Comparison of ENCODE assay signal across 10 mouse cellular contexts in the genomic region with DNA sequence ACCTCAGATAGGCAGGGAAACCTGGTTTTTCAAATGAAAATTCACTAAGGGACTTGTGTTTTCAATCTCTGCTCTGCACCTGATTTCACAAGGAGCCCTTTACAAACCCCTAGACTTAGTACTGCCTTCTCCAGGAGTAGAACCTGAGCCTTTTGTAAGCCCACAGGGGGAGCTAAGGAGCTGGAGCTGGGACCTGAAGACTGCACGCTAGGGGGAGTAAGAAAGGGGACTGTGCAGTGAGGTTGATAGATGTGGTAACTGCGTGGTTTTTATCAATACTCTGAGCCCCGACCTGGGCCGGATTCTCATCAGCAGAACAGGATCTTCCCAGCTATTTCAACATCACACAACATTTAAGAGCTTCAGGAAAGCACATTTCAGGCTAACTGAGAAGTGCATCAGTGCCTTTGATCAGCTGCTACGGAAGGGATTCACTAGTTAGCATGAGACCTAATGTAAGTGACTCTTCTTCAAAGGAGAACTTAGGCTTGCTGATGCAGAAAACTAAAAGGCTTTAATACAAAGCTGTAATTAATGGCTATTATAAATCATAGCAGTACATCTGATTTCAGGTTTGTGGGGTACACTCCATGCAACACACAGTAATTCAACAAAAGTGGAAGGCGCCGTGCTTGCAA.
DNase-seq lines count a peak whose midpoint lies in the region; ATAC-seq and TF ChIP-seq lines count a peak whose summit lies in the region.
"Had no signal": no experiment of that assay in that cellular context is flagged by ENCODE, and none has a peak within 500 bp of the region (broad histone marks: within the 10 kb centered on the region; RNA-seq: fewer than 3 reads in every experiment).

No protein-coding gene starts in this region.

- no peaks in the 10 kb centered on the region for H3K9me3 ChIP-seq in heart, postnatal 0 days (replicated peaks; ENCODE audit: control insufficient read depth, low read length)
- no peaks in the 10 kb centered on the region for H3K9me3 ChIP-seq in ES-Bruce4 (replicated peaks; ENCODE audit: control insufficient read depth, insufficient read depth, low read length, poor library complexity, severe bottlenecking)

- H3K27ac ChIP-seq in heart, postnatal 0 days (ENCODE audit: low read depth), result no peak overlapping the region
- no peak overlapping the region for H3K27ac ChIP-seq in heart, adult 2 months
- no peak overlapping the region for H3K27ac ChIP-seq in ES-Bruce4 (ENCODE audit: insufficient read depth, low read length)
- H3K27ac ChIP-seq in small intestine, adult 2 months (ENCODE audit: insufficient read depth, low read depth, low read length), result no peak overlapping the region

- no peak for ATAC-seq in heart, postnatal 0 days (ENCODE audit: insufficient read depth, low read depth)

- H3K4me3 ChIP-seq in heart, postnatal 0 days (ENCODE audit: low read depth, low read length), result no peak overlapping the region
- H3K4me3 ChIP-seq in heart, adult 2 months, result no peak overlapping the region
- no peak overlapping the region for H3K4me3 ChIP-seq in ES-Bruce4 (ENCODE audit: low read depth, low read length)
- no peak overlapping the region for H3K4me3 ChIP-seq in small intestine, adult 2 months (ENCODE audit: low read depth, low read length)
- H3K4me3 ChIP-seq: erythroblast, embryonic 14.5 days had no signal

- no peaks in the 10 kb centered on the region for H3K4me1 ChIP-seq in heart, postnatal 0 days (ENCODE audit: control insufficient read depth, insufficient read depth)
- no peaks in the 10 kb centered on the region for H3K4me1 ChIP-seq in heart, adult 2 months (ENCODE audit: control insufficient read depth, insufficient read depth, low read length)
- no peaks in the 10 kb centered on the region for H3K4me1 ChIP-seq in ES-Bruce4 (ENCODE audit: control insufficient read depth, insufficient read depth, low read length)
- no peaks in the 10 kb centered on the region for H3K4me1 ChIP-seq in small intestine, adult 2 months (ENCODE audit: control insufficient read depth, insufficient read depth, insufficient read length, low read length)

- no peaks in the 10 kb centered on the region for H3K36me3 ChIP-seq in heart, postnatal 0 days (replicated peaks; ENCODE audit: control insufficient read depth, insufficient read depth, low read length)
- no peaks in the 10 kb centered on the region for H3K36me3 ChIP-seq in heart, adult 2 months (ENCODE audit: control insufficient read depth, insufficient read depth, low read length)
- H3K36me3 ChIP-seq in ES-Bruce4 (ENCODE audit: control insufficient read depth, insufficient read depth, low read length, poor library complexity, severe bottlenecking), result no peaks in the 10 kb centered on the region
- no peaks in the 10 kb centered on the region for H3K36me3 ChIP-seq in small intestine, adult 2 months (ENCODE audit: control insufficient read depth, insufficient read depth, low read length)

- peak; percentile 28 for TF ChIP-seq CTCF in heart, postnatal 0 days (IDR thresholded peaks at IDR 0.05; ENCODE audit: low read depth)
- no peak for TF ChIP-seq CTCF in heart, adult 2 months (IDR thresholded peaks at IDR 0.05)
- peak; percentile 84 for TF ChIP-seq CTCF in ES-Bruce4 (IDR thresholded peaks at IDR 0.05; ENCODE audit: low read depth, low read length)
- TF ChIP-seq CTCF in small intestine, adult 2 months (IDR thresholded peaks at IDR 0.05; ENCODE audit: extremely low read depth, insufficient read length, insufficient replicate concordance, low read depth, low read length), result peak; percentile 35; the same call in 1 of the 2 replicates

- WGBS in heart, postnatal 0 days, result 55% methylated on average over 7 of the region's 7 CpGs
- WGBS in heart, adult 2 months, result 69% methylated on average over 7 of the region's 7 CpGs
- 59% methylated on average over 7 of the region's 7 CpGs for WGBS in small intestine, adult 2 months

- no peak for TF ChIP-seq POLR2A in heart, adult 2 months (IDR thresholded peaks at IDR 0.05; ENCODE audit: insufficient read depth, low read depth, low read length)
- TF ChIP-seq POLR2A in ES-Bruce4 (IDR thresholded peaks at IDR 0.05; ENCODE audit: insufficient read depth, low read length), result no peak
- TF ChIP-seq POLR2A in small intestine, adult 2 months (IDR thresholded peaks at IDR 0.05; ENCODE audit: low read depth, low read length), result no peak

- H3K9ac ChIP-seq in heart, postnatal 0 days (replicated peaks; ENCODE audit: low read depth, low read length), result no peak overlapping the region
- no peak overlapping the region for H3K9ac ChIP-seq in heart, adult 2 months (ENCODE audit: low read depth, low read length)
- H3K9ac ChIP-seq in ES-Bruce4 (ENCODE audit: low read depth, poor library complexity, severe bottlenecking), result no peak overlapping the region

- DNase-seq in heart, postnatal 0 days (ENCODE audit: low spot score), result no peak
- DNase-seq in heart, adult 2 months, result no peak
- peak; percentile 20 for DNase-seq in embryo, embryonic 9.5 days (ENCODE audit: extremely low spot score)
- no peak for DNase-seq in cerebellum, postnatal 25 days
- DNase-seq in heart, adult 9 months (ENCODE audit: low spot score in 2 of 2), result no peak
- no peak for DNase-seq in layer of hippocampus, adult 9-11 months
- DNase-seq: right cerebral cortex, adult 18-20 months had no signal

- H3K79me2 ChIP-seq in heart, adult 2 months (replicated peaks; ENCODE audit: control insufficient read depth, insufficient read depth, low read length), result no peaks in the 10 kb centered on the region

- H3K4me2 ChIP-seq in heart, postnatal 0 days (ENCODE audit: low read depth, low read length), result no peak overlapping the region

- intact Hi-C loops in heart, adult 2 months (cut with DNase I), result no loop called here

- no peaks in the 10 kb centered on the region for H3K27me3 ChIP-seq in heart, postnatal 0 days (ENCODE audit: control insufficient read depth, insufficient read depth, low read length)
- no peaks in the 10 kb centered on the region for H3K27me3 ChIP-seq in heart, adult 2 months (ENCODE audit: control insufficient read depth, insufficient read depth, low read length)
- no peaks in the 10 kb centered on the region for H3K27me3 ChIP-seq in ES-Bruce4 (ENCODE audit: control insufficient read depth, insufficient read depth, low read length, poor library complexity, severe bottlenecking)
- no peaks in the 10 kb centered on the region for H3K27me3 ChIP-seq in small intestine, adult 2 months (ENCODE audit: control insufficient read depth, insufficient read depth, low read length)

- no peak for TF ChIP-seq EP300 in heart, postnatal 0 days (IDR thresholded peaks at IDR 0.05; ENCODE audit: low read depth)
- TF ChIP-seq EP300 in heart, adult 2 months (IDR thresholded peaks at IDR 0.05; ENCODE audit: insufficient read depth, low read depth, low read length), result no peak
- TF ChIP-seq EP300 in ES-Bruce4 (IDR thresholded peaks at IDR 0.05; ENCODE audit: insufficient read depth, low read depth, low read length), result no peak
